Mouse (Mus musculus) spleen, postnatal 14 days (tissue): ENCODE results near the gene Gen1.

Source experiments
- DNase-seq, 2 experiments: peaks; one replicate each; pipeline ENCODE4 v3.0.0; 2021 to 2022; ENCODE audit warnings: low spot score in 2 of 2

The Gen1 gene

DNA sequence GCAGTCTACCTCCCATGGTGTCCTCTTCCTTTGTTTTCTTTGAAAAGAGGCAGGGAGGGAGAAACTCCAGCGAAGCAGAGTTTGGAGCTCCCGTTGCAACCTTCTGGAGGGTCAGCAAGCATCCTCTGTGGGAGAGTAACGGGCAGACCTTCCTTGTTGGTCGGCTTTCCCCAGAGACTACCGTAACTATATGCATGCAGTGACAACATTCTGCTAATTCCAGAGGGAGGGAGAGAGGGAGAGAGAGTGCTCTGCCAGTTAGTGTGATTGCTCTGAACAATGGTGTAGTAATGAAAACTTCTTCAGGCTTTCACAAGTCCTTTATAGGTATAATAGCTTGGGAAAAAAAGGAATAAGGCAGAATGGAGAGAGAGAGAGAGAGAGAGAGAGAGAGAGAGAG, 40.9 kb downstream of the Gen1 start:
- DNase-seq, result no peak

DNA sequence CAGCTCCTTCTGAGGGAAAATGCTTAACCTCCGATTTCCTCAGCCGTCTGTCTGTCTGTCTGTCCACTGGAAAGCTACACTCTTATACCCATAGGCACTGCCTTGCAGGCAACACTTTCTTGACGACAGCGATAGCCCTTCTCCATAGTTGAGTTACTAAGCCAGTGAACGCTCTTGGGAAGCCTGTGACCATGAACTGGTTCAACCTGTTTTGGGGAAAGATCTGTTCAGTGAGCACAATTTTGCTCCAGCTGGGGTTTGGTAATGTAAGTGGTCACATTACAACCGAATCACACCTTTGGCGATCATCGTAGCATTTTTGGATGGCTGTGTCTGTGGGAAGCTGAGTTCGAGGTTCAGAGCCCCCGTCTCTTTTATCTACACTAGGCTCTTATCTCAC, 42.5 kb downstream of the Gen1 start:
- DNase-seq, result no peak

GRCm38 (mm10) chr12:11222566-11222965, 43.0 kb downstream of the Gen1 start:
- no peak for DNase-seq

- no peak for DNase-seq
Observed at GRCm38 (mm10) chr12:11221524-11222330, 43.9 kb downstream of the Gen1 start.

DNA sequence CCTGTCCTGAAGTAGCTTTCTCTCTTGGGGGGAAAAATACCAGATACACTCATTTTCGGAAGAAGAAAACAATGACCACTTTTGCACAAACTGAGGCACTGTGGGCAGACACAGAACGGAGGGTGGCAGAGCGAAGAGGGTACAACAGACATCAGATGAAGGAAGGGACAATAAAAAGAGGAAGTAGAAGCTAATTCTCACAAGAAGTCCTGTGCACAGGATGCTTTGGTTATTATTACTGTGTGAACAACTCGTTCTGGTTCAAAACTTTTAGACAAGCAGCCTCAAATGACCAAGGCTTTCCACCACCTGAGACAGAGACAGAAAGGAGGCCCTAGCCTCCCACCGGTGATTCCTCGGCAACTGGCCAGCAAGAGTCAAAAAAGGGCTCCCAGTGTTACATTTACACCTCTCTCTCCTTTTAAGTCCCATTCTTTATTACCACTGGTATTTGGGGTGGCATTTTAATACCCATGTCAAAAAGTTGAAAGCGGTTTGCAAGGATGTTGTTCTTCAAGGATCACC, 47.8 kb downstream of the Gen1 start:
- DNase-seq, result no peak

DNA sequence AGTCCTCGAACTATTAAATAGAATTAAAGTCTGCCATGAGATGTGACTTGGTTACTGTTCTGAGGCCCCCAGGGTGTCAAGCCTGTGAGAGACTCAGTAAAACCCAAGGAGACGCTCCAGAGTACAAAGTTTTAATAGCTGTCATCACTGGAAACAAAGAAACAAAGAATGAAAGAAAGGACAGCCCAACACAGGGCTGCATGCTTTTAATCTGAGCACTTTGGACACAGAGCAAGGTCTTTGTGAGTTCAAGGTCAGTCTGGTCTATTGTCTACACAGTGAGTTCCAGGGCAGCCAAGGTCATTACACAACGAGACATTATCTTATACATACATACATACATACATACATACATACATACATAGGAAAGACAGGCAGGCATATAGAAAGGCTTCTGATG, 49.1 kb downstream of the Gen1 start:
- no peak for DNase-seq

- no peak for DNase-seq
Observed at GRCm38 (mm10) chr12:11215555-11215954, 50.0 kb downstream of the Gen1 start.

GRCm38 (mm10) chr12:11214776-11215175, 50.8 kb downstream of the Gen1 start:
- DNase-seq, result no peak

GRCm38 (mm10) chr12:11212881-11213280, 52.7 kb downstream of the Gen1 start:
- no peak for DNase-seq

DNA sequence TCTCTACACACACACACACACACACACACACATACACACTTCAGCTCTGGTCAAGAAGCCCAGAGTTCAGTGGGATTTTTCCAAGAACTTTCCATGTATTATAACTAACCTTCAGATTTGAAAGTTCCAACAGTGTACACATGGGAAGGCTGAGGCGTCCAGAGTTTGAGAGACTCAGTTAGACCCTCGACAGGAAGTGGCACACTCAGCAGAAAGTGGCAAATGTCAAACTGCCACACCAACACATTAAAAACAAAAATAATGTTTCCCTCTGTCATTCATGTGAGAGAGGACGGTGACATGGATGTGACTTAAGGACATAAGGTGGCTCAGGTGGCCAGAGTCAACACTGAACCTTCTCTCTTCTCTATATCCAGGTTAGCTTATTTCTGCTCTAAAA, 55.2 kb downstream of the Gen1 start:
- no peak for DNase-seq

GRCm38 (mm10) chr12:11209636-11210035, 56.0 kb downstream of the Gen1 start:
- DNase-seq, result no peak

- no peak for DNase-seq
Observed at GRCm38 (mm10) chr12:11208872-11209271, 56.7 kb downstream of the Gen1 start, which contains the start of gene Msgn1. TSS of gene Msgn1 (minus strand) at chr12:11208972.

GRCm38 (mm10) chr12:11206321-11206720, 59.3 kb downstream of the Gen1 start:
- DNase-seq, result no peak

DNA sequence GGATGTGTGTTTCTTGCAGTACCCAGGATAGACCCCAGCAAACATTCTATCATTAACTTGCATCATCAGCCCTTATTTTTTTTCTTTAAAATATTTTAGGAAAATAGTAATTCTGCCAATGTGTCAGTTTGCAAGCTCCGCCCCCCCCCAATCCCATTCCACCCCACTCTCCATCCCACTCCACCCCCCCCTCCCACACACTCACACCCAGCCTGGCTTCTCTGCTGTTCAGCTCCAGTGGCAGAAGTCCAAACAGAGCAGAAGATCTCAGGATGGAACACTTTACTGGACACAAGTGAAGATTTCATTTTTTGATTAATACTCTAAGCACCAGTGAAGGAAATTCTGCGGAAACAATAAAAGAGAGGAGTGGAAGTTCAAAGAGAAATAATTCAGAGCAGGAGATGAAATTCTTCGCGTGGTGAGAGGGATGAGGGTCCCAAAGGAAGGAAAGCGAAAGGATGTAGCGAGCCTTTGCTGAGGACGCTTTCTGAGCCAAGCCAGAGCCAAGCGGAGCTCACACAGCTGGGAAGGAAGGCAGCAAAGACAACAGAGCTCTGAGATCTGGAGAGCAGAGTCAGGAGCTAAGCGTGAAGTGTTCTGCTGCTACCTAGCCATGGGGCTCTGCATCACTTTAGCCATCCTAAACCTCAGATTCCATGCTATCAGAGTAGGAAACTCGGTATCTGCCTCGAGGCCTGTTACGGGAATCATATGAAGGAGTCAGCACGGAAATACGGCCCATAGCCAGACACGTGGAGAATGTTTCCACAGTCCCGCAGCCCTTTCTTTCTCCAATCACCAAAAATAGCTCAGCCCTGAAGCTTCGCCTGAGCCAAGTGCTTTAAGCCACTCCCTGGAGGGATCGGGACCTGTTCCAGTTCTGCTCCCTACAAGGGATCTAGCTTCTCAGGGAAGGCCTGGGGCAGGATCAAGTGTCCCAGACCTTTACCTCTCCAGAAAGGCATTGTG, 61.6 kb downstream of the Gen1 start:
- no peak for DNase-seq

- no peak for DNase-seq
Observed at GRCm38 (mm10) chr12:11202476-11202875, 63.1 kb downstream of the Gen1 start.

DNA sequence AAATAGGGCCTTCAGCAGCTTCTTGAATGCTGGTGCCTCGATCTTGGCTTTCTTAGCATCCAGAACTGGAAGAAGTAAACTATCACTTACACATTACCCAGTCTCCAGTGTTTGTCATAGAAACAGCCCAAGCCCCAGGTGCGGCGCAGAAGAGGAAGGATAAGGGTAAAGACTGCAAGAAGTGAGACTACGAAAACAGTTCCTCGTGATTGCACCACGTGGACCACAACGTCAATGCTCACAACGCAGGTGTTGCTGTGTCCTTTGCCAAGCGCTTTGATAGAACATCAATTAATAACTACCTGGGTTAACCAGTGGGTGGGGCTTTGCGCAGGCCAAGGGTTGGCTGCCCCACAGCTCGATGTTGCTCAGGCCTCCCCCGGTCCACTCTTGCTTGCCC, 64.9 kb downstream of the Gen1 start:
- no peak for DNase-seq

- no peak for DNase-seq
Observed at GRCm38 (mm10) chr12:11198551-11198950, 67.0 kb downstream of the Gen1 start.

DNA sequence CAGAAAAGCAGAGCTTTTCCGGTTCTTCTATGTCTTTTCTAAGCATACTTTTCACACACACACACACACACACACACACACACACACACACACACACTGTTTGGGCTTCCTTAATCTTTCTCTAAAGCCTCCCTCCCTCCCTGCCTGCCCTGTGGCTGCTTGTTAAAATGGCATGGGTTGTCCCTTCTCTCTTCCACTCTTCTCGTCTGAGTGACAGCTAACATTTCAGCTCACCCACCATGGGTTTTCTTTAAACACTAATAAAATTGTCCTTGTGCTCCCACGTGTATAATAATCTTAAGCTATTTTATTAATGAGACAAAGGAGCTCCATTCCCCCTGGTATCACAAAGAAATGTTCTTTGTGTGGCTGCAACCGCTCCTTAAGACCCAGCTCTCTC, 67.6 kb downstream of the Gen1 start:
- no peak for DNase-seq

DNA sequence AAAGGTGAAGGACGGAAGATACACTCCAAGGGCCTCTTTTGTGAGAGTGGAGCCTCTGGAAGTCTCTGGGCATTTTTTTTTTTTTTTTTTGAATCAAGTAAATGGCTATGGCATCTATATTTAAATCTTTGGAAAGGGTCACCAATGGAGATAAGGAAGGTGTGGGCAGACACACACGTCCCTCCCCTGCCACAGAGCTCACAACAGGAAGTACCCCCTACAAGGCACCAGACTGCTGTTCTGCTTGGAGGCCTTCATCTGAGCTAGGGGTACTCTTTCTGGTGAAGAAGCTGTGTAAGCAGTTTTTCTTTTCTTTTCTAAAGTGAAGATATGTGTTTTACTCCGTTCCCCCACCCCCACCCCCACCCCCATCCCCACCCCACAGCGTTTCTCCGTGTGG, 68.8 kb downstream of the Gen1 start:
- DNase-seq, result no peak

DNA sequence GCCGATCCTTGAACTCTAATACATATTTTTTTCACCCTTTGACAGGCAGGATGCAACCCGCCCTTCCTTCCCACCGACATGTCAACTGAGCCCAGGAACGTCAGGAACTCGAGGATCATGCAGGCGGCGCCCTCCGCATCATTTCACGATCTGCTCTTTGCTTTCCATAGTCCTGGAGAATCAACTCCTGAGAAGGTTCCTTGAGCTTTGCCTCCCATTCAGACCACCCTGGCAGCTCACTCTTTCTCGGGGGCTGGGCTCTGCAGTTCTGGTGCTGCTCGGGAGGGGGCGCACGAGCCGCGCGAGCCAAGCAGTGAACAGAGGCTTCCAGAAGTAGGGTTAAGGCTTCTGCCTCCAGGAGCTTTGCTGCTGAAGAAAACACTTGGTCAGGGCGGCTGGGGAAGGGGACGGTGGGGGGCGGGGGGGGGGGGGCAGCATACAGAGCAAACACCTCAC, 69.4 kb downstream of the Gen1 start:
- DNase-seq, result peak; percentile 67 to 78

GRCm38 (mm10) chr12:11195031-11195430, 70.6 kb downstream of the Gen1 start:
- DNase-seq, result no peak
